Mouse (Mus musculus): ENCODE data around the gene Maml3. TPM values are rescaled to one million over a fixed set of nuclear protein-coding genes. Genes with fewer than 3 reads are reported as not detected.

Maml3 gene
- polyA plus RNA-seq, 1 experiment from 2014 or later = 5.0 TPM

DNA sequence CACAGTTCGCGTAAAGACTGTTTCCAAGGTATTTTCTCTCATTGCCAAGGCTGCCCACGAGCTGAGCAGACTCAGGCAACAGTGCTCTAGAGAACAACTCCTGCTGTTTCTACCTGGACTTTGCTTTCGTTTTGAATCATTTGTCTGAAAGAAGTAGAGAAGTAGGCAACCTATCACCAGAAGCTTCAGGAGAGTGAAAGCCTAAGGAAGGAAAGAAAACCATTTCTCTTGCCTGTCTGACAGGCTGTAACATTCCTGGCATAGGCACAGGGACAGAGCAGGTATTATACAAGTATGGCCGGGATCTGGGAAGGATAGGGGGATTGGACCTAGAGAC is 86.8 kb downstream of the Maml3 start:
- no peaks in the 10 kb centered on the region for H3K9me3 ChIP-seq (ENCODE audit: control insufficient read depth, low read length)
- H3K27ac ChIP-seq (ENCODE audit: low read length) = no peak overlapping the region
- no peak overlapping the region for H3K9ac ChIP-seq (replicated peaks; ENCODE audit: low read depth, low read length)
- 85% methylated on average over 5 of the region's 5 CpGs for WGBS
- no peaks in the 10 kb centered on the region; the same call in 1 of the 2 replicates for H3K4me1 ChIP-seq (replicated peaks; ENCODE audit: control insufficient read depth, insufficient read depth, low read length)
- H3K27me3 ChIP-seq (replicated peaks; ENCODE audit: control insufficient read depth, insufficient read depth, low read length) = no peaks in the 10 kb centered on the region
- no peak overlapping the region for H3K4me2 ChIP-seq (ENCODE audit: low read length)
- ATAC-seq = no peak
- H3K36me3 ChIP-seq (ENCODE audit: control insufficient read depth, insufficient read depth) = no peaks in the 10 kb centered on the region
- H3K4me3 ChIP-seq (replicated peaks; ENCODE audit: low read length) = no peak overlapping the region

GRCm38 (mm10) chr3:52017439-52018102 is 87.3 kb downstream of the Maml3 start:
- H3K4me2 ChIP-seq (ENCODE audit: low read length) = no peak overlapping the region
- 67% methylated on average over 17 of the region's 17 CpGs for WGBS
- ATAC-seq = no peak

GRCm38 (mm10) chr3:52016178-52016577 is 88.7 kb downstream of the Maml3 start:
- ATAC-seq = no peak
- WGBS = 96% methylated on average over 3 of the region's 3 CpGs
- no peak overlapping the region for H3K4me3 ChIP-seq (replicated peaks; ENCODE audit: low read length)

More at GRCm38 (mm10) chr3:52017439-52018102, 87.3 kb downstream of the Maml3 start:
- no peak overlapping the region for H3K9ac ChIP-seq (replicated peaks; ENCODE audit: low read depth, low read length)
- H3K4me3 ChIP-seq (replicated peaks; ENCODE audit: low read length) = no peak overlapping the region
- H3K4me1 ChIP-seq (replicated peaks; ENCODE audit: control insufficient read depth, insufficient read depth, low read length) = no peaks in the 10 kb centered on the region; the same call in 1 of the 2 replicates
- H3K9me3 ChIP-seq (ENCODE audit: control insufficient read depth, low read length) = no peaks in the 10 kb centered on the region
- H3K36me3 ChIP-seq (ENCODE audit: control insufficient read depth, insufficient read depth) = no peaks in the 10 kb centered on the region
- no peaks in the 10 kb centered on the region for H3K27me3 ChIP-seq (replicated peaks; ENCODE audit: control insufficient read depth, insufficient read depth, low read length)
- no peak overlapping the region for H3K27ac ChIP-seq (ENCODE audit: low read length)

DNA sequence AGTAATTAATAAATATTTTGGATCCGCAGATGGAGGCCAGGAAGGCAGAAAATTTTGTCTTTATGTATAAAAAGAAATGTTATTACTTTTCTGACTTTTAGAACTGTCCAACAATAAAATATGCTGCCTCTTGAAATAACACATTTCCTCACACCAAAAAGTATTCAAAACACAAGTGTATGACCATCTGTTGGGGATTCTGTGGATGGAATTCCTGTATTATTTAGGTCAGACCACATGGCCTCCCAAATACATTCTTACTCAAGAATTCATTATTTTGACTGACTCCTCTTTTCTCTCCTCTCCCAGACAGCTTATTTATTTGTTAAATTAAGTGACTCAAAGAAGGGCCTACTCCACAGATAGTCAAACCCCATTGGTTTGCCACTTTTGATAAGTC is 89.3 kb downstream of the Maml3 start:
- no peak overlapping the region for H3K27ac ChIP-seq (ENCODE audit: low read length)
- H3K4me2 ChIP-seq (ENCODE audit: low read length) = no peak overlapping the region
- WGBS = 87% methylated on average over 1 of the region's 1 CpGs
- no peaks in the 10 kb centered on the region for H3K36me3 ChIP-seq (ENCODE audit: control insufficient read depth, insufficient read depth)
- no peak overlapping the region for H3K9ac ChIP-seq (replicated peaks; ENCODE audit: low read depth, low read length)
- H3K4me3 ChIP-seq (replicated peaks; ENCODE audit: low read length) = no peak overlapping the region
- no peaks in the 10 kb centered on the region; the same call in 1 of the 2 replicates for H3K4me1 ChIP-seq (replicated peaks; ENCODE audit: control insufficient read depth, insufficient read depth, low read length)
- no peak for ATAC-seq
- no peaks in the 10 kb centered on the region for H3K27me3 ChIP-seq (replicated peaks; ENCODE audit: control insufficient read depth, insufficient read depth, low read length)
- H3K9me3 ChIP-seq (ENCODE audit: control insufficient read depth, low read length) = no peaks in the 10 kb centered on the region

More at GRCm38 (mm10) chr3:52016178-52016577, 88.7 kb downstream of the Maml3 start:
- Histone ChIP-seq H3K9ac (replicated peaks; ENCODE audit: low read depth, low read length) (no peak overlapping the region), H3K27me3 (replicated peaks; ENCODE audit: control insufficient read depth, insufficient read depth, low read length) (no peaks in the 10 kb centered on the region), H3K4me2 (ENCODE audit: low read length) (no peak overlapping the region), H3K27ac (ENCODE audit: low read length) (no peak overlapping the region), H3K36me3 (ENCODE audit: control insufficient read depth, insufficient read depth) (no peaks in the 10 kb centered on the region), H3K4me1 (replicated peaks; ENCODE audit: control insufficient read depth, insufficient read depth, low read length) (no peaks in the 10 kb centered on the region; the same call in 1 of the 2 replicates), H3K9me3 (ENCODE audit: control insufficient read depth, low read length) (no peaks in the 10 kb centered on the region)

GRCm38 (mm10) chr3:52011032-52011710 is 93.7 kb downstream of the Maml3 start:
- Histone ChIP-seq H3K4me1 (replicated peaks; ENCODE audit: control insufficient read depth, insufficient read depth, low read length) (peaks cover 25% of the 10 kb centered on the region), H3K36me3 (ENCODE audit: control insufficient read depth, insufficient read depth) (no peaks in the 10 kb centered on the region), H3K4me3 (replicated peaks; ENCODE audit: low read length) (no peak overlapping the region), H3K27me3 (replicated peaks; ENCODE audit: control insufficient read depth, insufficient read depth, low read length) (no peaks in the 10 kb centered on the region), H3K9me3 (ENCODE audit: control insufficient read depth, low read length) (no peaks in the 10 kb centered on the region), H3K27ac (ENCODE audit: low read length) (no peak overlapping the region), H3K4me2 (ENCODE audit: low read length) (no peak overlapping the region), H3K9ac (replicated peaks; ENCODE audit: low read depth, low read length) (no peak overlapping the region)
- no peak for ATAC-seq
- 70% methylated on average over 9 of the region's 9 CpGs for WGBS

DNA sequence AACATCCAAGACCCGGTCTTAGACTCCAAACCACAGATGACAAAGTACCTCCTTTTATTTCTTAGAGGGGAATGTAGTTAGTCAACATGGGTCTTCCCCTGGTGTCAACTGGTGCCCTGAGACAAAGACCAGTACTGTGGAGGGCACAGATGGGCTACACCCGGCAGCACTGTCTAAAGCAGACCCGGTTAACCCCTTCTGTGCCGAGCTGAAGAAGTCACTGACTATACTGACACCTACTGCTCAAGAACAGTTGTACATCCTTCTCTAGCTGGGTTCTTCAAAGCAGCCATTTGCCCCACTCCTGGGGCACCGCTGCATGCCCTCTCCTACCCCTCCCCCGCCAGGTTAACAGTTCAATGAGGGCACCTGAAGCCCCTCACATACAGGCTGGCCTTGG is 95.6 kb downstream of the Maml3 start:
- no peak overlapping the region for H3K9ac ChIP-seq (replicated peaks; ENCODE audit: low read depth, low read length)
- no peak overlapping the region for H3K4me3 ChIP-seq (replicated peaks; ENCODE audit: low read length)
- WGBS = 28% methylated on average over 6 of the region's 6 CpGs
- no peaks in the 10 kb centered on the region for H3K9me3 ChIP-seq (ENCODE audit: control insufficient read depth, low read length)
- no peaks in the 10 kb centered on the region for H3K27me3 ChIP-seq (replicated peaks; ENCODE audit: control insufficient read depth, insufficient read depth, low read length)
- H3K27ac ChIP-seq (ENCODE audit: low read length) = peak overlapping the region; percentile 41
- ATAC-seq = peak; percentile 30
- no peak overlapping the region; the same call in 1 of the 2 replicates for H3K4me2 ChIP-seq (ENCODE audit: low read length)
- H3K36me3 ChIP-seq (ENCODE audit: control insufficient read depth, insufficient read depth) = no peaks in the 10 kb centered on the region
- peaks cover 30% of the 10 kb centered on the region for H3K4me1 ChIP-seq (replicated peaks; ENCODE audit: control insufficient read depth, insufficient read depth, low read length)

DNA sequence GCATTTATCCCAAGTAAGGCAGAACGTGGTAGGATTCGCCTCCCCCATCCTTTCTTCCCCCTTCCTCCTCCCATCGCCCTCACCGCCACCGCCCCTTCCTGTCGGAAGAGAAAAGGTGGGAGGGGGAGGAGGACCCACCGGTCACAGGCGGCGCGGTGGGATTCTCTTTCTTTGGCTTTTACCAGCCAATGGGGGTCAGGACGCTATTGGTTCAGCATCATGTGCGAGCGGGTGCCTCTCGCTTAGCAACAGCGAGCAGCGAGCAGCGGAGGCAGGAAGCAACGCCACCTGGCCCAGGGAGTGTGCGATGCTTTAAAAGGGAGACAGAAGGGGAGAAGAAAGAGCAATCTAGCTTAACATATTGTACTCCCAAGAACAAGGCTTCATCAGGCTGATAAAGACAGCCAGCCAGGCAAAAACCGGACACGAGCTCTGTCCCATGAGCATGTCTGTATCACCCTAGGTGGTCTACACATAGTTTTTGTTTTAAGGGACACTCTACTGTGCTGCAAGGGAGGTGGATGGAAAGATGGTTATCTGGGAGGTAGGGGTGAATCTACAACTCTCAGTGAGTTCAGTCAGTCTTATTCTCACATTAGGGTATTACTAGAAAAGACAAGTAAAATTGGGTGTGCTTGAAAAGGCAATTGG is 97.1 kb downstream of the Maml3 start:
- H3K27me3 ChIP-seq (replicated peaks; ENCODE audit: control insufficient read depth, insufficient read depth, low read length) = no peaks in the 10 kb centered on the region
- H3K4me3 ChIP-seq (replicated peaks; ENCODE audit: low read length) = peak overlapping the region; percentile 44
- H3K4me2 ChIP-seq (ENCODE audit: low read length) = peak overlapping the region; percentile 68
- H3K4me1 ChIP-seq (replicated peaks; ENCODE audit: control insufficient read depth, insufficient read depth, low read length) = peaks cover 30% of the 10 kb centered on the region
- no peaks in the 10 kb centered on the region for H3K9me3 ChIP-seq (ENCODE audit: control insufficient read depth, low read length)
- under 1% methylated on average over 19 of the region's 21 CpGs for WGBS
- H3K27ac ChIP-seq (ENCODE audit: low read length) = peak overlapping the region; percentile 98
- H3K36me3 ChIP-seq (ENCODE audit: control insufficient read depth, insufficient read depth) = no peaks in the 10 kb centered on the region
- peak overlapping the region; percentile 71 for H3K9ac ChIP-seq (replicated peaks; ENCODE audit: low read depth, low read length)
- peak; percentile 95 for ATAC-seq

DNA sequence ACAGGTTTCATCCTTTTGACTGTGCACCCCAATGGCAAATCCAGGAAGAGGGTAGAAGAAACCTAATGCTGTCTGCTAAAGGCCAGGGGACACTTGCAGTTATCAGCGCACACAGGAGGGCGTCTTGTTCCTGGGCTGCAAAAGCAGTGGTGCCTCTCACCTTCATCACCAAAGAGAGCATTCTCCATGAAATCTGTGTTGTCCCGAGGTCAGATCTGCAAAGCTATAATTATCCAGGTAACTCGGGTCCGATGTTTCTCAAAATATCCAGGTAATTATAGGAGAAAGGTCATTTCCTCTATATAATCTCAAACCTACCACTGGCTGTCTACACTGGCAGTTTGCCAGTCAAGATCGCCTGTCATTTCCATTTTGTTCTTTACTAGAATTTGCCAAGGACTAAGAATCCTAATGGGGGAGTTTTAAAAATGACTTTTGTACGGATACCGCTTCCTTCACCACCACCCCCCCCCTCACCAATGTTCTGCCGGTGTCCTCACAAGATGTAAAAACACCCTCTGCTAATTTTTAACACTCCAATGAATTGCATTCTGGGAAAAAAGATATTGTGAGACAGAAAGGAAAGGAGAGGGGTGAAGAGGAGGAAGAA is 98.0 kb downstream of the Maml3 start:
- Histone ChIP-seq H3K36me3 (ENCODE audit: control insufficient read depth, insufficient read depth) (no peaks in the 10 kb centered on the region), H3K4me2 (ENCODE audit: low read length) (peak overlapping the region; percentile 68), H3K9ac (replicated peaks; ENCODE audit: low read depth, low read length) (peak overlapping the region; percentile 71), H3K27ac (ENCODE audit: low read length) (peak overlapping the region; percentile 98), H3K4me3 (replicated peaks; ENCODE audit: low read length) (peak overlapping the region; percentile 44), H3K27me3 (replicated peaks; ENCODE audit: control insufficient read depth, insufficient read depth, low read length) (no peaks in the 10 kb centered on the region), H3K9me3 (ENCODE audit: control insufficient read depth, low read length) (no peaks in the 10 kb centered on the region), H3K4me1 (replicated peaks; ENCODE audit: control insufficient read depth, insufficient read depth, low read length) (peaks cover 31% of the 10 kb centered on the region)
- ATAC-seq = peak; percentile 10; the same call in 1 of the 2 replicates
- 28% methylated on average over 9 of the region's 9 CpGs for WGBS

GRCm38 (mm10) chr3:52003663-52004062 is 101.2 kb downstream of the Maml3 start:
- H3K4me1 ChIP-seq (replicated peaks; ENCODE audit: control insufficient read depth, insufficient read depth, low read length) = peaks cover 29% of the 10 kb centered on the region
- no peaks in the 10 kb centered on the region for H3K27me3 ChIP-seq (replicated peaks; ENCODE audit: control insufficient read depth, insufficient read depth, low read length)
- no peak for ATAC-seq
- no peaks in the 10 kb centered on the region for H3K36me3 ChIP-seq (ENCODE audit: control insufficient read depth, insufficient read depth)
- H3K9ac ChIP-seq (replicated peaks; ENCODE audit: low read depth, low read length) = no peak overlapping the region
- H3K27ac ChIP-seq (ENCODE audit: low read length) = no peak overlapping the region
- H3K4me3 ChIP-seq (replicated peaks; ENCODE audit: low read length) = no peak overlapping the region
- H3K9me3 ChIP-seq (ENCODE audit: control insufficient read depth, low read length) = no peaks in the 10 kb centered on the region
- 94% methylated on average over 6 of the region's 6 CpGs for WGBS
- no peak overlapping the region for H3K4me2 ChIP-seq (ENCODE audit: low read length)
